Mouse (Mus musculus) gastrocnemius, adult 18-20 months (tissue): ENCODE measurements at regions not wholly inside any gene's neighbourhood (a gene's known extent, or its start where the extent isn't known, plus 50 kb on each side); places are given as distances from the start of the nearest gene placed in this dataset.

Experiments used
- DNase-seq: peaks from one replicate; pipeline ENCODE4 v3.0.0; 2021; ENCODE audit warnings: low spot score

- DNase-seq: no peak
Observed at GRCm38 (mm10) chr8:25340729-25341128, 516.6 kb upstream of the Adam5 start.

DNA sequence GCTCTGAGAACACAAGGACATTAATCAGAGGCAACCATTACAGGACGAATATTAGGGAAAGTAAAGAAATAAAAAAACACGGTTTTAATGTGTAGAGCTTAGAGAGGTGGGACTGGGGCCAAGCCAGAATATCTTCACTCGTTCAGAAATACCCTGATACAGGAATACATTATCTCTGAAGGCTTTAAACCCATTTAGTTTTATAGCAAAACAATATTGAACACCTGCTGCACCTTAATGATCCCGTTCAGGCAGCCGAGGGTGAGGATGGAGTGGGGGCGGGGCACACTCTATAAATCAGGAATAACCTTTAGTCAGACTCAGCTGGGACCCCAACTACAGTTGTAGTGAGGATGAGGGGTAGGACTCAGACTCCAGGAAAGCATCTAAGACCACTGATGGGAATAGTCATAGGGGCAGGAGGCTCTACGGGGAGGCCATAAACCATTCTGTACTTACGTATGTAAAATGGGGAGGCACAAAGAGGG, 508.0 kb upstream of the Adam5 start:
- no peak for DNase-seq

DNA sequence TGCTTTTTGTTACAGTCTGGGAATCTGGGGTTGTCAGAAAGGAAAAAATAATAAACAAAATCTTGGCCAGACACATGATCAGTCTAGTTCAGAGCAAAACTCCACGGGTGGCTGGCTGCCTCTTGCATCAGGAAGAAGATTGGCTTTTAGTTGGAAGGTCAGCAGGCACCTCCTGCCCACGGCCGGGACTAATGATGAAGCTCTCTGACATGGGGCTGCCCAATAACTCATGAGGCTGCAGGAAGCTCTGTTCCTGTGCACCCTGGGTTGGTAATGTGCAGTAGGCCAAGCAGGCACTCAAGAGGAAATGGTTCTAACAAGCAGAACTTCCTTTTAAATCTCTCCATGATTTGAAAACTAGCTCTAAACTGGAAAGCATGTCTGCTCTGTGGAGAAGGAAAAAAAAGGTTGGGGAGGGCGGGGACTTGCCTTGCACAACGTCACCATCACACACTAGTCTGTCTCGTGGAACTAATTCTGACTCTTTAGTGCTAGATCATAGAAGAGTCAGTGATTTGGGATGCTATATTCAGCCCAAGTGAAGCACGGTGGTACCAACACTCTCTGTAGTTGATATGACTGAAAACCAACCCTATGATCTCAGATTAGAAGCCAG, 507.1 kb upstream of the Adam5 start:
- no peak for DNase-seq

- DNase-seq: peak; percentile 38
Observed at GRCm38 (mm10) chr8:25329791-25330190, 505.6 kb upstream of the Adam5 start.

GRCm38 (mm10) chr8:25328318-25328717, 504.1 kb upstream of the Adam5 start:
- DNase-seq: no peak

DNA sequence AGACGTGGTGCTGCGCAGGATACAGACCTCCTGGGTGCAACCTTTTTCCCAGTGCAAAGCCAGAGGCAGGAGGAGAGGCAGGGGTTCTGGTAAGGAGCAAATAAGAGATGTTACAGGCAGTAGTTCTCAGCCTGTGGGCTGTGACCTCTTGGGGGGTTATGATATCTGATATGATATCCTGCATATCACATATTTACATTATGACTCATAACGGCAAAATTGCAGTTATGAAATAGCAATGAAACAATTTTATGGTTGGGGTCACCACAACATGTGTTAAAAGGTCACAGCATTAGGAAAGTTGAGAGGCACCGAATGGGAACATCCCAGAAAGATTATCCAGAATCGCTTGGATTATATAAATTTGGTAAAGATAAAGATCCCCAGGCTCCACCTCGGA, 502.8 kb upstream of the Adam5 start:
- DNase-seq: no peak

DNA sequence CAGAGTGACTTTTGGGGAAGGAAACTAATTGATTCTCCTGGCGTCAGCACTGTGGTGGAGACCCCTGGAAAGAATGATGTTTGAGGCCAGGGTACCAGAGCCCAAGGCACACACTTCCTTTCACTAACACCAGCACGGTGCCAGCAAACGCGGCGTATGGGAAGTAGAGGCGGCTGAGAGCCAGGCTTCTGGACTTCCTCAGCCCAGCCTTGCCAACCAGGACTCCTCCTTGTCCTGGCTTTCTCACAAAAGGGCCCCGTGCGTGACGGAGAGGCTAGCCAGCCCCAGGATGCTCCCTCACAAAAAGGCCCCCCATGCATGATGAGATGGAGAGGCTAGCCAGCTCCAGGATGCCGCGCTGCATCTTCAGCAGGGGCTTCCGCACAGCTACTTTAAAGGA, 502.1 kb upstream of the Adam5 start:
- DNase-seq: no peak

DNA sequence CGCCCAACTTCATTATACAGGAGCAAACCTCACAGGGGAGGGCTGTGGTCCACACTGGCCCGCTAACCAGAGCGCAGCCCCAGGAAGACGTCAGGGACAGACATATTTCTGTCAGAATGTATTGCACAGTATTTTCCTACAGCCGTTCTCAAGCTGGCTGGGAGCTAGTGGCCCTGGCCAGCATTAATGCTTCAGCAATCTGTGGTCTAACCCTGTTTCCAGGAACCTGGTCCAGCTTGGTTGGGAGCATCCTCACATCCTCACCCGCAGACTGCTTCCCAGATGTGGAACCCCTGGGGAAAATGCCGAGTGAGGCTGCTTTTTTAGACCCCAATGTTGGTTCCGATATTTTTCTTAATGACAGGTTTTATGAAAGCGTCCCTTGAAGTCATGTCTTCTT, 500.6 kb upstream of the Adam5 start:
- no peak for DNase-seq

GRCm38 (mm10) chr8:25323643-25324420, 499.7 kb upstream of the Adam5 start:
- DNase-seq: no peak

- no peak for DNase-seq
Observed at GRCm38 (mm10) chr8:25316383-25316782, 492.2 kb upstream of the Adam5 start.

- DNase-seq: no peak
Observed at GRCm38 (mm10) chr8:25311811-25312533, 487.8 kb upstream of the Adam5 start.

GRCm38 (mm10) chr8:25307956-25308355, 483.8 kb upstream of the Adam5 start:
- no peak for DNase-seq

DNA sequence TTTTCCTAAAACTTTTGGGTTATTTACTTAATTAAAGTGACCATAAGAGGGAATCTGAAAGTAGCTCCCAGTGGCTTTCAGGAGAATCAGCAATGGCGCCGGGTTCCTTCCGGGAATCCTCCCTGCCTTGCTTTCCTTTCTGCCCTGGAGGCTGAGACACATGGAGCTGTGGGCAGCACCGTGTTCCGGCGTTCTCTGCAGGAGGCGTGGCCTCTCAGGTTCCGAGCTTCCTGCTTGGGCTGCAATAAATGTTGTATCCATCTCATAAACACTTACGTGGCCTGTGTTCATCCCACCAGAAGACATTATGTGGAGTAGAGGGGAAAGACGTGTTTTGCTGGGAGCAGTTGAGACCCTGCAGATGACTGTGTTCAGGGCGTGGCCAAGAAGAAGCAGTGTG, 483.3 kb upstream of the Adam5 start:
- no peak for DNase-seq

DNA sequence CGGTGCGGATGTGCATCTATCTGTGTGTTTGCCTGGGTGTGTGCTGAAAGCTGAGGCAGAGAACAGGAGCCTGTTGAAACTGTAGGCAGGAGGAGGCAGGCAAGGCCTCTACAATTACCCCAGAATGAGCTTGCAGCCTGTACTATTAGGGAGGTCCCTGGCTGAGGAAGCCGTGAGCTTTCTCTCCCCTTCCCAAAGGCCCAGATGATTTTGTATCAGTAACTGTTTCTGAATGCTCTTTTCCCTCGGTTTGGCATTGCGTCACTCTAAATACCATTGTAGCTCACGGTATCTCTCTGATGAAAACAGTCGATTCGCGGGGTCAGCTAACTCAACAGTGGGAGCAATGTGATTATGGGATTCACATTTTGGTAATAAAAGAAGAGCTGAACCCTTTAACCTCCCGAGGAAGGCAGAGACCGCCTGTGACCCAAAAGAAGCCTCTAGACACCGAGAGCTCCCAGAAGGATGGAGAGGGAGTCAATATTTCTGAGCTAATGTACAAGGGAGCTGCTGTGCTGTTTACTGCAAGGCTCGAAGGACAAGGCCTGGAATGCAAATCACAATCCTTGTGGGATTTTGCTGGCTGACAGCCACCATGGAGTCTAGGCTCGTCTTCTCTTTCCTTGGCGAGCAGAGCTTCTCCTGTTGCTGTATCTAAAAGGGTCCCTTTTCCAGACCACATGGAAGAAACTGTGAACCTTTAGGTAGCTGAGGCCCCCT, 482.8 kb upstream of the Adam5 start:
- DNase-seq: peak; percentile 61
